Mouse (Mus musculus): Measurements from ENCODE around the gene Dact3.

DNA sequence AGATGAGACGGTGACA is at the start of gene Dact3:
- TF ChIP-seq CTCF (IDR thresholded peaks at IDR 0.05; ENCODE audit: borderline replicate concordance, extremely low read depth, insufficient read depth, insufficient read length) (no peak), POLR2A (IDR thresholded peaks at IDR 0.05; ENCODE audit: borderline replicate concordance, extremely low read depth, insufficient read depth, insufficient read length, poor library complexity, severe bottlenecking) (no peak)
